Mouse (Mus musculus) bone marrow, adult 2 months (tissue): ENCODE results near the gene Tent4b.

Experiments
- CTCF ChIP-seq: fragments of 200-500 bp; IDR thresholded peaks from 2 replicates; pipeline ENCODE4 v1.5.1; 2011; ENCODE audit warnings: low read length, control low read depth; ENCODE audit not compliant: control insufficient read depth, insufficient read depth
- POLR2A ChIP-seq: fragments of 200-500 bp; IDR thresholded peaks from 2 replicates; pipeline ENCODE4 v1.6.1; 2011; ENCODE audit warnings: low read depth, mild to moderate bottlenecking, control low read depth, low read length, borderline replicate concordance; ENCODE audit not compliant: control insufficient read depth

GRCm38 (mm10) chr8:88201641-88202040 lies 2.6 kb downstream of the Tent4b start:
- TF ChIP-seq POLR2A (no peak), CTCF (no peak)
